Mouse (Mus musculus) NIH3T3 (cell line): ENCODE measurements around the gene Sat2.
"Not testable (repeated sequence)": the region's sequence is repeated elsewhere in the genome, so short reads cannot be mapped to it uniquely, and the experiment has no call there.

ENCODE experiments used
- DNase-seq: peaks from one replicate; pipeline ENCODE4 v3.0.0-alpha.2; 2012; ENCODE audit warnings: low read depth

Gene Sat2

DNA sequence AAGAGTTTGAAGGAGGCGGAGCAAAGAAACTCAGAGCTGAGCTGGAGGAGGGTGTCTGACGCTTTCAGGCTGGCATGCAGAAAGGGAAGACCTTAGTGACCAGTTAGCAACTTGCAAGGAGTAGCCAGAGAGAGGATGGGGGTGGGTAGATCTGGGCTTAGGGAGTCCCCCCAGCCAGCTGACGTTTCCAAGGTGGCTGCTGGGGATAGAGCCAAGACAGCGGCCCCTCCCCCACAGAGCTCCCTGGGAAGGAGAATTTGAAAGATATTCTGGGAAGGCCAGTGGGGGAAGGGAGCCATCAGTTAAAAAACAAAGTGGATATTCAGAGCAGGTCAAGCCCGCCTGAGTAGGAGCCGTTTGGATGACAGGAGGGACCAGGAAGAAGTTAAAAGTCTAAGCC lies 21.7 kb upstream of the Sat2 start:
- DNase-seq, result peak; percentile 84

DNA sequence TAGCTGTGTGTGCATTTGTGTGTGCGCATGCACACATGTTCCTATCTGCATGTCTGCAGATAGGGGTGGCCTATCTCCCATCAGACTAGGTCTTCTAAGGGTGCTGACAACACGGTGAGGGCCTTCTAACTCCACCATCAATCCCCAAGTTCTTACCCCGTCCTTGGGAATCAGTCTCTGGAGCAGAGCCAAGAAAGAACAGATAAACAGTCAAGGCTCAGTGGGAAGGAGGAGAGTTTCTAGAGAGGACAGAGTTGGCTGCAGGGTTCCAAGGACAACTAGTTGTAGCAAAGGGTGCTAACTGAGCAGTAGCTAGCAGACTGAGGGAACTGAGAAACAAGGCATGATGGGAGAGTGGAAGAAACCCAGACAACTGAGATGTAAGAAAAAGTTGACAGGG lies 20.1 kb upstream of the Sat2 start:
- no peak for DNase-seq

DNA sequence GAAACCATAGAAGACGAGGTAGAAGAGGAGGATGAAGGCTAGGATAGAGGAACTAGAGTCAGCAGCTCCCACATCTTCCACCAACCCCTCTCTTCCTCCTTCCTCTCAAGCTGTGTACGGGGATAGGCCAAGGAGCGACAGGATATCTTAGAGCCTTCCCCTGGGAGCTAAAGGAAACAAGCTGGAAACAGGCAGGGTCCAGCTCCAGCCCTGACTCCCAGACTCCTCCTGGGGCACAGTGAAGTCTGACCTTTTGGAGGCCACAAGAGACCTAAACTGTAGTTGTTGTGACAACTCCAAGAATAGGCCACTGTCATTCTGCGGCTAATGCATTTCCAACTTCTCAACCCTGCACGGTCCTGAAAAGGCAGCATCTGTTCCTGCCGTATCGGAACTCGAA lies 18.3 kb upstream of the Sat2 start:
- DNase-seq, result no peak

DNA sequence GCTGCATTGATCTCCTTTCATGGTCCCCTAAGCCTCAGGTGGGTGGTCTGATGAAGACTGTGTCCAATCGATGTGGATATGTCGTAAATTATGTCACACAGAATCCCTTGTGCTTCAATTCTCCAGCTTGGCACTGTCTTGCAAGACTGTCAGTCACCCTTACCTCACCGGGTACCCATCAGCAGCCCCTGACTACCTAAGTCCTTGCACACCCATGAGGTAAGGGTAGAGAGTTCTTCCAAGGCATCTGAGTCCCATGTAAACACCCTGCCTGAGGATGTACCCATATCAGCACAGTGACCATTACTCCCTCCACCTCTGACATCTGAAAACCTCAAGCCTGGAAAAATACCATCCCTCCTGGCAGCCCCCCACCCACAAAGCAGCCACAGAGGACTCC lies 17.5 kb upstream of the Sat2 start:
- no peak for DNase-seq

DNA sequence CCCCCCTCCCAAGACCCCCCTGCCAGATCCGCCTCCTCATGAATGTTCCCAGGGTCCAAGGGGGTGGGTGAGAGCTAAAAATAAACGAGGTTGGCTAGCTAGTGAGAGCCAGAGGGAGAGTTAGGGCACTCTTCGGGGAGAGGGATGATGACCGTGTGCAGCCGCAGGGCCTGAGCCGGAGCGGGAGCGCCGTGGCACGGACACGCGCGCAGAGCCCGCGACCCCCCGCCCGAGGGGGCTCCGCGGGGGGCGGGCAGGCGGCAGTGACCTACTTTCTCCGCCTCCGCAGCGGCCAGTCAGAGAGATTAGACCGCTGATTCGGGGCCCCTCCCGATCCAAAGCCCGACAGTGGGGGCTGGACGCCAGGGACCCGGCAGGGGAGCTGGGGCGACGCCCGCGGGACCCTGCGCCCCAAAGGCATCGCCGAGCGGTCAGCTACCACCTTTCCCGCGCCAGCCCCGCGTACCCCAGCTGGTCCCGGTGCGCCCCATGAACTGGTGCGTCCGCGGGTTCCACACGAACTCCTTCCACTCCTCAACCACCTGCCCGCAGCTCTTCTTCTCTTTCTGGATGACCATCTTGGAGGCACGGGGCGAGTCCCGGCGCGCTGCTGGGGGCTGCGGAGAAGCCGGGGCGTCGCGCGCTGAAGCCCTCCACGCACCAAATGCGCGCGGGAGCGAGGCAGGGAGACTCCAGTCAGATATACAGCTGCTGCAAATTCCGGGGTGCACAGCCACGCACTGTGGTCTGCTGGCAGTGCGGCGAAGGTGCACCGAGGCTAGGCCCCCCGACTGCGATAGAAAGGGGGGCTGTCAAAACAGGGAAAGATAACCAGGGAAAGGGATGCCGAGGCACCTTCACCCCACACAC lies 16.8 kb upstream of the Sat2 start:
- DNase-seq, result no peak

DNA sequence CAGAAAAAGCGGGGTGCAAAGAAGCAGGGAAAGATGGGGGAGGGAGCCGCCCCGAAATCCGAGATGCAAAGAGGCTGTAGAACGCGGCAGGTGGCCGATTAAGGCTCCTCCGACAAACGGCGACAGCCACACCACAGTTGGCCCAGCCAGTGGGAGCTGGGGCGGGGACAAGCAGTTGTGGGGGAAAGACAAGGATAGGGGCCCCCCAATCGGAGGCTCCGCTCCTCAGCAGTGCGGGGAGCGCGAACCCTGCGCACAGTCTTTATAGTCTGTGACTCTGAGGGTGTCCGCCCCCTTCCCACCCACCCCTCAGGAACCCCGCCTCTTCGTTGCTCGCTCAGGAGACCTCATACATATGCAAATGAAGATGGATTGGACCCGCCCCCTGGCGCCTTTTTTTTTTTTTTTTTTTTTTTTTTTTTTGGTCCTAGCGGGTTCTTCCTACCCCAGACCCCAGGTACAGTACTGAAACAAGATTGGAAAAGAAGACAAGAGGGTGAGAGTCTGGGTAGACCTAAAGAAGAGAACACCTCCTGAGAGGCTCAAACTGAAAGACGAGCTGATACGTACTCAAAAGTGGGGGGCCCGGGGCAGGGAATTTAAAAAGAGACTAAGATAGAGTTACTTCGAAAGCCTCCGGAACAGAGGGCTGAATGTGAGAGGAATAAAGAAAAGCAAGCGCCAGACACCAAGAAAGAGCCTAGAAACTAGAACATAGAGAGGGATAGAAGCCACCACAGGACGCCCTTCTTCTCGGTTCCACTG lies 15.9 kb upstream of the Sat2 start, which contains the start of gene Atp1b2:
Gene Atp1b2 (minus strand): TSS at position 217 of the 765 bp plus-strand sequence.
- DNase-seq, result peak; percentile 54

DNA sequence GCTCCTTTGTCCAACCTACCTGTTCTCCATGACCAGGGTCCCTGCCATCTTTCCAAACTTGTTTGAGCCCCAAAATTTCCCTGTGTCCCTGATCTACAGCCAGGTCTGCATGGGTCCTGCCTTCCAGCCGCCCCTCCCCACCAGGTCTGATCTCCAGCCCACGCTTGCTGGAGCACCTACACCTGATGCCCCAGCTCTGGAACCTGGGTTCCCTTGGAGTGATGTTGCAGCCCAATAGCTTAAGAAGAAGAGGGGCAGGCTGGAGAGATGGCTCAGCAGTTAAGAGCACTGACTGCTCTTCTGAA lies 15.4 kb upstream of the Sat2 start:
- no peak for DNase-seq

DNA sequence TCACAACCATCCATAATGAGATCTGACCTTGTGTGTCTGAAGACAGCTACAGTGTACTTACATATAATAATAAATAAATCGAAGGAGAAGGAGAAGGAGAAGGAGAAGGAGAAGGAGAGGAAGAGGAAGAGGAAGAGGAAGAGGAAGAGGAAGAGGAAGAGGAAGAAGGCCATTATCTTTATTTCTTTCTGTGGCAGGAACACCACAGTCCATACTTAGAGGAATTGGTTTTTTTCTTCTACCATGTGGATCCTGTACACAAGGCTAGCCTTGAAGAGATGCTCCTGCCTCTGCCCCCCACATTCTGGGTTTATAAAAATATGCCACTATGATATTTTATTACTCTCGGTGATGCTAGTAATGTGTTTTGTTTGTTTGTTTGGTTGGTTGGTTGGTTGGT lies 15.0 kb upstream of the Sat2 start:
- no peak for DNase-seq

DNA sequence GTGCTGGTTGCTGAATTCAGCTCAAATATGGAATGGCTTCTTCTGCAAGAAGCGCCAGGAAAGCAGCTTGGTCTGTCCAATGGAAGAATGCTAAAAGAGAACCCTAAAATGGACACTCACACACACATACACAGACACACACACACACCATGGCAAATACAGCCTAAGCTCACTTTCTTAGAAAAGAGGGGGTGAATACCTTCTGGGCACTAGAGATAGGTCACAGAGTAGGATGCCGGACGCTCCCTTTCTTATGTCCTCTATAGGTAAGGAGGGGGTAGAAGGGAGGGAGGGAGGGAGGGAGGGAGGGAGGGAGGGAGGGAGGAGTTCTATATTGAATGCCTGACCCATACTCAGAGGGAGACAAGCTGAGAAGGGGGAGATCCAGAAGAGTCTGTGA lies 13.3 kb upstream of the Sat2 start:
- DNase-seq, result no peak

DNA sequence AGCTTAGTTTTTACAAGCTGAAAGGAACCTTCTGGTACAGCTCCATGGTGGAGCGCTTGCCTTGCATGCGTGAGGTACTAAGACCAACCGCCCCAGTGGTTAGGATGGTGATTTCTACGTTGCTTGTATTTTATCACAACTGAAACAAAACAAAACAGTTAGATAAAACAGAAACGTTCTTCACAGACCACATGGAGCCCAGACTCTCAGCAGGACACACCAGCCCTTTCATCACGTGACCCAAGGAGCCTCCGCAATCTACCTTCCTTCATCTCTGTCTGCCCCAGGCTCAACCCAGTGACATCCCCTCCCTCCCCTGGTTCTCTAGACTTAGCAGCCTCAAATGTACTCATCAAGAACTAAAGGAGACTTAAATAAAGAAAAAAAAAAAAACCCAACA lies 12.4 kb upstream of the Sat2 start:
- DNase-seq, result no peak

DNA sequence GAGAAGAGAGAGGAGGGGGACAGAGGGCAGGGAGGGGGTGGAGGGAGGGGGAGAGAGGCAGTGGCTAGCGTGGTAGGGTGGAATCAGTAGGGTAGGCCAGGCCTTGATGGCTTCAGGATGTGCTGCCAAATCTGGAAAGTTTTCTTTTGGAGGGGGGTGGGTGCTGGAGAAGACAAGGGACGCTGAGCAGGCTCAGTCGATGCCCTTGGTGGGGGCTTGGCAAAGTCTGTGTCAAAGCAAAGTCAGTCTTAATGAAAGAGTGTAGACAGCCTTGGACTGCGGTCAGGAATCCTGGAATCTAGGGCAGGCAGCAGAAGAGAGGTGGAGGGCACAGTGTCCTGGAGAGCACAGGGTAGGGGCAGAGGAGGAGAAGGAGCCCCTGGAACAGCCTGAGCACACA lies 10.9 kb upstream of the Sat2 start:
- DNase-seq, result no peak

DNA sequence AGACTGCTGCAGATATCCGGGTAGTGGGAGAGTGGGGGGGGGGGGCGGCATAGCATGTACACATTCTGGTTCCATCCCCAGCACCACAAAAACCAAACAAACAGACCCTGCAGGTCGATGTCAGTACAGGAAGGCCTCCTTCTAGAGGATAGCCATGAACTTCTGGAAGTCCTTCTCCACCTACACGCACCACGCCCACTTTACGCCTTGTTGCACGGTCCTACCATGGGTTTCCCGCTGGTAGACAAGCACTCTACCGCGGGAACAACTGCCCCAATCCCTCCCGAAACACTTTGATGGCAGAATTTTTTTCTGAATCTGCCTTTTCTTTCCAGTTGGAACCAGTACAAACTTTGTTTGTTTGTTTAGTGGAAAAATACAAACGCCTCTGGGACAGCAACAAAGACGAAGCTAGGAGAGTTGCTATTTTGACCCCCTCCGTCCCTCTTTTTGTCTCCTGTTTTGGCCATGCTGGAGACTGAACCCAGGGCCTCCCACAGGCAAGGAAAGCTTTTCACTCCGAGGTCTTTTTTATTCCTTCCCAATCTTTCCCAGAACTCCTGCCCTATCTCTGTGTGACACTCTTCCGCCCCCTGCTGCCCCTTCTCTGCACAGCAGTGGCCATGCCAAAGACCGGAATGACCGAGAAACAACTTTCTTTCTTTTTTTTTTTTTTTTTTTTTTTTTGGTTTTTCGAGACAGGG lies 8.1 kb upstream of the Sat2 start:
- DNase-seq, result peak; percentile 95

DNA sequence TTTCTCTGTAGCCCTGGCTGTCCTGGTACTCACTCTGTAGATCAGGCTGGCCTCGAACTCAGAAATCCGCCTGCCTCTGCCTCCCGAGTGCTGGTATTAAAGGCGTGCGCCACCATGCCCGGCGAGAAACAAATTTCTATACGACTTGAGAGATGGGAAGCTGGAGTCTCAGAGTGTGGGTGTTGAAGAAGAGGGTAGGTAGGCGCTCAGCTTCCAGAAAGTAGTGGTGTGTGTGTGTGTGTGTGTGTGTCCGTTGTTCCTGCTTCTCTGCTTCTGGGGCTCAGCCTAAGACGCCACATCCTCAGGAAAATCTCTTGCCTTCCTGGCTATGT lies 7.6 kb upstream of the Sat2 start:
- not testable (repeated sequence) for DNase-seq

DNA sequence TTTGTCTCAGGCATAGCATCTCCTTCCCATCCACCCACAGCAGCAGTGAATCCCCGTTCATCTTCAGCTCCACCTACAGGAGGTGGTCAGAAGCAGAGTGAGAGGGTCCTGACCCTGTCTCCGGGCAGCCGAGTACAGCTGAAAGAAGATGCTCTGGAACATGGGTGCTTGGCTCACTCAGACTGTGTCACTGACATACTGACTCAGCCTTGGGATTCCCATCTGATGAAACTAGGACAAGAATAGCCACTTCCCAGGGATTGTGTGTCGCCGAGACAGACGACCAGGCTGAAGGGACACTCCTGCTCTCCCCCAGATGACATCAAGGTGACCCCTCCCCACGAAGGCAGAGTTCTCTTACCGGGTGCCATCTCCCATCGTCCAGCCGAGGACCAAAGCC lies 5.0 kb upstream of the Sat2 start:
- DNase-seq, result no peak

DNA sequence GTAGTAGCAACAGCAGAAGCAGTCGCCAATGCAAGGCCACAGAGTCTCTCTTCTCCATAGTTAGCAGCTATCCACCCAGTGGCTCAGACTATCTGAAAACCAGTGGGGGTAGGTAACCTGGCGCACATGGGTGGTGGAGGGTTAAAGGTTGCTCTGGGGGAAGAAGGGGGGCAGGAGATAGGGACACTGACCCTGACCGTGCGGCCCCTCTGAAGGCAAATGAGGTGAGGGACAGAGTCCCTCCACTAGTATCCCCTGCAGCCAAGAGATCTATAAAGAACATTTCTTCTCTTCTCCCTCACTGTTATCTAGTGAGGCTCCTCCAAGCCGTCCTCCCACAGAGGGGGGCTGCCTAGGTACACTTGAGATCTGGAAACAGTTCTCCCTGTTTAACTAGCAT lies 4.0 kb upstream of the Sat2 start, which contains the start of gene Shbg:
Gene Shbg (minus strand): TSS at position 101 of the 400 bp plus-strand sequence.
- no peak for DNase-seq

DNA sequence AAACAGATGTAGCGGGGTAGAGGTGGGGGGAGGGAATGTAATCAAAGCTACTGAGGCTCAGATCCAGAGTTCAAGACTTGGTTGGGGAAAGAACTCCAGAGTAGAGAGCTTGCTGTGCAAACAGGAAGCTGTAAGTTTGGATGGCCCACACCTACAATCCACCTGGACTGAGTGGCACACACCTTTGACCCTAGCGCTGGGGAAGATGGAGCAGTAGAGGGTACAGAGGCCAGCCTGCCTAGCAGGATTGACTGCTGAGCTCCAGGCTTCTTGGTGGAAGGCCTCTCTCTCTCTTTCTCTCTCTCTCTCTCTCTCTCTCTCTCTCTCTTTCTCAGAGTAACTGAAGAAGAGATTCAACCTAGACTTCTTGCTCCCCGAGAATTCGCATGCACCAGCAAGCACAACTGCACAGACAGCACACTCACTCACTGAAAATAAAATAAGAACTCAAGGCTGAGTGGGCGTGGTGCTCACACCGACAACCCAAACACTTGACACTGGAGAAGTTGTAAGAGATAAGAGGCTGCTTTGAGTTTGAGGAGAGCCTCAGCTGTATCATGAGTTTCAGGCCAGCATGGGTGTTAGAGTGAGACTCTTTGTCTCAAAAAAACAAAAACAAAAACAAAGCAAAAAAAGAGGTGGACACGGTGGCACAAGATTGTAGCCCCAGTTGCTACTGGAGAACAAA lies 1.3 kb upstream of the Sat2 start:
- no peak for DNase-seq

DNA sequence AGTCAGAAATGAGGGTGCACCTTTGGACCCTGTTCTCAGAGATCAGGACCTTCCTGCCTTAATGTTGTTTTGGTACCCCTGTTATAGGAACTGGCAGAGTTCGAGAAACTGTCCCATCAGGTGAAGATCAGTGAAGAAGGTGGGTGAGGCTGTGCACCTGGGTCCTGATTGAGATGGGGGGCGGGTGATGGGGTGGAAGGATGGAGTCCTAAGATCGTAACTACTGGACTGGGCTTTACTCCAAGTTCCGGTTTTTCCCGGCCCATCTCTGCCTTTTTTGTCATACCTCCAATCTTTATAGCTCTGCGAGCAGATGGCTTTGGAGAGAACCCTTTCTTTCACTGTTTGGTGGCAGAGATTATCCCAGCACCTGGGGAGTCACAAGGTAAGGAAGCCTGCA lies 582 bp downstream of the Sat2 start:
- DNase-seq, result peak; percentile 38

DNA sequence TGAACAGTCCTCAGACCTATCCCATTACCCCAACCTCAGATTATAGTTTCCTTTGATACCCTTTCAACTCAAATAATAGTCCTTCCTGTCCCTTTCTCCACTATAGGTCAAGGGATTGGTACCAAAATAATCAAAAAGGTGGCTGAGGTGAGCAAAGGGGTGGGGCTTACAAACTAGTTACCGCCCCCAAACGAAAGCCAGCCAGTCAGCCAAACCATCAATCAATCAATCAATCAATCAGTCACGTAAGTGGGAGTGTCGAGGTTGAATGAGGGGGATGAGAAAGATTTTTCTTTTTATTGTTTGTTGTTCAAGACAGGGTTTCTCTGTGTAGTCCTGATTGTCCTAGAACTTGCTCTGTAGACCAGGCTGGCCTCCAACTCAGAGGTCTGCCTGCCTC lies 1.2 kb downstream of the Sat2 start:
- no peak for DNase-seq

DNA sequence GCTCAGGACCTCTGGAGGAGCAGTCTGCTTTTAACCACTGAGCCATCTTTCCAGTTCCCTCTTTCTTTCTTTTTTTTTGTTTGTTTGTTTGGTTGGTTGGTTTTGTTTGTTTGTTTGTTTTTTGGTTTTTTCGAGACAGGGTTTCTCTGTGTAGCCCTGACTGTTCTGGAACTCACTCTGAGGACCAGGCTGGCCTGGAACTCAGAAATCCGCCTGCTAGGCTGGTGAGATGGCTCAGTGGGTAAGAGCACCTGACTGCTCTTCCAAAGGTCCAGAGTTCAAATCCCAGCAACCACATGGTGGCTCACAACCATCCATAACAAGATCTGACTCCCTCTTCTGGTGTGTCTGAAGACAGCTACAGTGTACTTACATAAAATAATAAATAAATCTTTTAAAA lies 2.5 kb downstream of the Sat2 start:
- DNase-seq, result not testable (repeated sequence)

DNA sequence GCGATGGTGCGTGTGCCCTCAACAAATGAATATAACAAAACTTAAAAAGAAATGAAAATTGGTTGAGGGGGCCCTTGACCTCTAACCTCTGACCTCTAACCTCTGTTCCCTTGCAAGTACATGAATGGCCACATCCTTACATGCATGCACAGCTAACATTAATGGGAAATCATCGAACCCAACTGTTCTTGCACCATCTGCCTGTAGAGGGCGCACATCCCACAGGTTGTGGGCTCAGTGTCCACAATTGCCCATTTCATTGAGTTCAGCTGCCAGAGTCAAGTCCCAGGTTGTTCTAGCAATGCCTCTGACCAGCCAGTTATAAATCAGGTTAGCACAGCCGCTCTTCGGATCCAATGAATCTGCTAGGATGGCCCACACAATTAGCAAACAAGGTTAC lies 6.5 kb downstream of the Sat2 start:
- DNase-seq, result peak; percentile 94

DNA sequence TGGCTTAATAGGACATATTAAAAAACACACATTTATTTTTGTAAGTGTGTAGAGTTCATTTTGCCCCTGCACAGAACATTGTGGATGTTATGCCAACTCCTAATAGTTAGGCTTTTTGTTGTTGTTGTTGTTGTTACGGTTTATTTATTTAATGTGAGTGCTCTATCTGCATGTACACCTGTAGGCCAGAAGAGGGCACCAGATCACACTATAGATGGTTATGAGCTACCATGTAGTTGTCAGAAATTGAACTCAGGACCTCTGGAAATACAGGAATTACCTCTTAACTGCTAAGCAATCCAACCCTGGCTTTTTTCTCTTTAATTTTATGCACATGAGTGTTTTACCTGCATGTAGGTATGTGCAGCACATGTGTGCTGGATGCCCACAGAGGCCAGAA lies 8.0 kb downstream of the Sat2 start:
- peak; percentile 68 for DNase-seq

DNA sequence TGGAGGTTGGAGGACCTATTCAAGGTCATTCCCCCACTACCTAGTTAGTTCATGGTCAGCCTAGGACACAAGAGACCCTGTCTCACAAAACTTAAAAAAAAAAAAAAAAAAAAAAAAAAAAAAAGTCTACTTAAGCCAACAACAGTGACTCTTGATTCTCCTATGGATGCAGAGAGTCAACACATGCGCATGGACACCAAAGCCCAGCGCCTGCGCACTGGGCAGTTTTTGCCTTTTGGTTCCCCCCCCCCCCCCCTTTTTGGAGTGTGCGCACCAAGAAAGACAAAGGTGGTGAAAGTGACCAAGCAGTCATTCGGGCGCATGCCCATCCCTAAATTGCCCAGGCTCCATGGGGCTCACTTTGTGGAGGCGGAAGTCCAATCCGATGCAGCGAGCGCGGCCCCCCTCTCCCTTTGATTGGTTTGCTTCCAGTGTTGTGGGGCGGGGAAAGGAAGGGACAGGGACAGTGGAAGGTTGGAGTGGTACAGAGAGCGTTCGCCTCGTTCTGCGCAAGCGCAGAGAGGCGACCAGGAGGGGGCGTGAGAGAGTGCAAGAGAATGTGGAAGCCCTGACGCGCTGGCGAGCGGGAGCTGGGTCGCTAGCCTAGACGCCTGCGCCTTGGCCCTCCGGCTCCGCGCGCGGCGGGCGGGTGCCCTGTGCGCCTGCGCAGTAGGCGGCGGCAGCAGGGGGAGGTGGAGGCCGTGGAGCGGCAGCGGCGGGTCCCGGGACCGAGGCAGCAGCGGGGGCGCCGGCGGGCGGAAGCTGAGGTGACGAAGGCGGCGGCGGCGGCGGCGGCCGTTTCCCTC lies 10.7 kb downstream of the Sat2 start, which contains the start of gene Fxr2:
Gene Fxr2 (plus strand): TSS at position 707 of the 806 bp plus-strand sequence.
- DNase-seq, result peak; percentile 100
